14 mouse cellular contexts compared by ENCODE assay signal in the genomic region with DNA sequence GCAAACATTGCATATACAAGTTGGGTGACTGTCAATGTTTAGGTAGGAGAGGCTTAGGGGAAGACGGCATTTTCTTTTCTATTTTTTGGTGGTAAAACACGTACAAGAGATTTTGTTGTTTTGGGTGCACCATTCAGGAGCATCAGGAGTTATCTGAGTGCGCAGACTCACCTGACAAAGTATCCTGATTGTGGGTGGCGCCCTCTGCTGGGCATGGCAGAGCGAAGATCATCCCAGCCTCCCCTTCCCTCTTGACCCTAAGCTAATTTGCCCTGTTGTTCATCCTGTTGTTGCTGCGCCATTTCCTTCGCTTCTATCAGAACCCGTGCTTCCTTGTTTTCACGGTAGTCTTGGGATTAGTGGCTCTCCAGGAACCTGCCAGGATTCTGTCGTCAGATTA.
DNase-seq lines count a peak whose midpoint lies in the region; ATAC-seq and TF ChIP-seq lines count a peak whose summit lies in the region.
"Had no signal": no experiment of that assay in that cellular context is flagged by ENCODE, and none has a peak within 500 bp of the region (broad histone marks: within the 10 kb centered on the region; RNA-seq: fewer than 3 reads in every experiment).

No protein-coding gene starts in this region.

- H3K4me3 ChIP-seq in ES-E14 (ENCODE audit: insufficient read depth in 1 of 2, low read depth in 1 of 2, low read length in 2 of 2, poor library complexity in 1 of 2, severe bottlenecking in 1 of 2) = no peak overlapping the region
- no peak overlapping the region for H3K4me3 ChIP-seq in liver, postnatal 0 days (ENCODE audit: low read depth, low read length)
- H3K4me3 ChIP-seq: embryonic facial prominence, embryonic 12.5 days; hindbrain, embryonic 12.5 days; myocyte had no signal

- WGBS in liver, postnatal 0 days (ENCODE audit: insufficient replicate concordance) = 56% methylated on average over 10 of the region's 10 CpGs

- no peaks in the 10 kb centered on the region for H3K4me1 ChIP-seq in ES-E14 (ENCODE audit: control insufficient read depth in 2 of 2, insufficient read depth in 2 of 2, low read length in 2 of 2, poor library complexity in 1 of 2)
- no peaks in the 10 kb centered on the region for H3K4me1 ChIP-seq in liver, postnatal 0 days (ENCODE audit: insufficient read depth)
- H3K4me1 ChIP-seq: embryonic facial prominence, embryonic 12.5 days; hindbrain, embryonic 12.5 days had no signal

- TF ChIP-seq CTCF in liver, postnatal 0 days (IDR thresholded peaks at IDR 0.05; ENCODE audit: low read depth) = peak; percentile 50

- no peak for ATAC-seq in liver, postnatal 0 days
- ATAC-seq in inflammation-experienced regulatory T-cells, adult 6 months = no peak

- no peak overlapping the region for H3K9ac ChIP-seq in ES-E14 (ENCODE audit: insufficient read depth, low read depth, low read length, poor library complexity, severe bottlenecking)
- H3K9ac ChIP-seq in liver, postnatal 0 days (replicated peaks) = no peak overlapping the region
- H3K9ac ChIP-seq: embryonic facial prominence, embryonic 12.5 days; hindbrain, embryonic 12.5 days had no signal

- H3K4me2 ChIP-seq in liver, postnatal 0 days (ENCODE audit: low read depth, low read length) = no peak overlapping the region
- H3K4me2 ChIP-seq: embryonic facial prominence, embryonic 12.5 days; hindbrain, embryonic 12.5 days had no signal

- no peak overlapping the region for H3K27ac ChIP-seq in ES-E14 (ENCODE audit: insufficient read depth, low read depth, low read length, poor library complexity, severe bottlenecking)
- H3K27ac ChIP-seq in liver, postnatal 0 days (ENCODE audit: low read depth) = no peak overlapping the region
- H3K27ac ChIP-seq: embryonic facial prominence, embryonic 12.5 days; hindbrain, embryonic 12.5 days had no signal

- peak; percentile 42 for DNase-seq in adrenal gland, postnatal 14 days
- no peak for DNase-seq in adrenal gland, postnatal 4 days (ENCODE audit: low spot score in 2 of 2)
- peak; percentile 29 to 30 for DNase-seq in kidney, postnatal 4 days
- DNase-seq in kidney, adult 11 months = no peak
- peak; percentile 41 for DNase-seq in ES-E14 (ENCODE audit: low read depth, low spot score)
- DNase-seq in liver, postnatal 0 days = peak; percentile 21
- no peak for DNase-seq in MN1 (ENCODE audit: low spot score)
- DNase-seq: layer of hippocampus, adult 9-11 months; lung, postnatal 10 days; right cerebral cortex, postnatal 4 days had no signal

- no peak for TF ChIP-seq EP300 in liver, postnatal 0 days (IDR thresholded peaks at IDR 0.05; ENCODE audit: low read depth)

- H3K9me3 ChIP-seq in ES-E14 (ENCODE audit: control insufficient read depth, insufficient read depth, low read depth, low read length) = no peaks in the 10 kb centered on the region
- H3K9me3 ChIP-seq in liver, postnatal 0 days (ENCODE audit: low read length) = no peaks in the 10 kb centered on the region

- H3K27me3 ChIP-seq in liver, postnatal 0 days (ENCODE audit: insufficient read depth, low read length) = no peaks in the 10 kb centered on the region
- H3K27me3 ChIP-seq: embryonic facial prominence, embryonic 12.5 days; hindbrain, embryonic 12.5 days had no signal

- H3K36me3 ChIP-seq in ES-E14 (ENCODE audit: control insufficient read depth, insufficient read depth, low read length, poor library complexity, severe bottlenecking) = no peaks in the 10 kb centered on the region
- no peaks in the 10 kb centered on the region for H3K36me3 ChIP-seq in liver, postnatal 0 days (replicated peaks; ENCODE audit: insufficient read depth, low read length)
- H3K36me3 ChIP-seq: embryonic facial prominence, embryonic 12.5 days; hindbrain, embryonic 12.5 days had no signal

- in situ Hi-C loops in ES-E14 (cut with MboI; ENCODE audit: low sequenced_read_pairs in 2 of 2, unreplicated experiment in 2 of 2) = no loop called here

TF ChIP-seq in ES-E14, 5 proteins besides CTCF, POLR2A, EP300 and RAD21:
- TF ChIP-seq ZC3H11A (IDR thresholded peaks at IDR 0.05; ENCODE audit: borderline replicate concordance, low read depth, low read length) = peak; percentile 76
- no peak for TF ChIP-seq CHD2 (IDR thresholded peaks at IDR 0.05; ENCODE audit: low read depth, low read length)
- TF ChIP-seq ZNF384 (IDR thresholded peaks at IDR 0.05; ENCODE audit: low read depth, low read length) = no peak
- TF ChIP-seq MAFK (IDR thresholded peaks at IDR 0.05; ENCODE audit: insufficient read depth, low read depth, low read length) = no peak
- TF ChIP-seq HCFC1 (IDR thresholded peaks at IDR 0.05; ENCODE audit: borderline replicate concordance, insufficient read depth, low read length) = no peak

Comparison
In these comparisons a context has a peak if more than half of its experiments do, and no peak if none do; other contexts are left out.
1. DNase-seq: peak in adrenal gland, postnatal 14 days (single experiment), kidney, postnatal 4 days (2 of 2), ES-E14 (single experiment) and liver, postnatal 0 days (single experiment); none in adrenal gland, postnatal 4 days (0 of 2), kidney, adult 11 months (single experiment) and MN1 (single experiment).